Mouse (Mus musculus): ENCODE measurements at regions not wholly inside any gene's neighbourhood (a gene's known extent, or its start where the extent isn't known, plus 50 kb on each side); places are given as distances from the start of the nearest gene placed in this dataset.

- DNase-seq, result no peak
Measured at GRCm38 (mm10) chr1:143879622-143880021, 102.5 kb downstream of the Uchl5 start.

GRCm38 (mm10) chr1:143878266-143878665 lies 101.2 kb downstream of the Uchl5 start:
- DNase-seq, result no peak

- no peak for DNase-seq
Measured at GRCm38 (mm10) chr1:143860319-143860718, 83.2 kb downstream of the Uchl5 start.

DNA sequence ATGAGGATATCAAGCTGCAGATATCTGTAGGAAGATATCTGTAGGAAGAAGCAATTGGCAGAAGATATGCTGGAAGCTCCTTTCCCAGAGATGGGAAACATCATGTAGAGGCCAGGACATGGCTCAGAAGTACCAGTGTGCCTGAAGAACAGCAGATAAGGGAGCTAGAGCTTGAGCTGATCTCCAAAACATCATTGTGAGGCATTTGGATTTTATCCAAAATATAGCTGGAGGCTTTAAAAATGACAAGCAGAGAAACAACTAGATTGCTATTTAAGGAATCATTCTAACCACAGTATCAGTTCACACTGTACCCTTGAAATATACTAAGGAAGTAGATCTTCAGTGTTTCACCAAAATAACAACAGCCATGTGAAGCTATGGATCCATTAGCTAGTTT lies 81.5 kb downstream of the Uchl5 start:
- DNase-seq, result no peak
